ENCODE assay signal across 17 mouse cellular contexts in the genomic region with DNA sequence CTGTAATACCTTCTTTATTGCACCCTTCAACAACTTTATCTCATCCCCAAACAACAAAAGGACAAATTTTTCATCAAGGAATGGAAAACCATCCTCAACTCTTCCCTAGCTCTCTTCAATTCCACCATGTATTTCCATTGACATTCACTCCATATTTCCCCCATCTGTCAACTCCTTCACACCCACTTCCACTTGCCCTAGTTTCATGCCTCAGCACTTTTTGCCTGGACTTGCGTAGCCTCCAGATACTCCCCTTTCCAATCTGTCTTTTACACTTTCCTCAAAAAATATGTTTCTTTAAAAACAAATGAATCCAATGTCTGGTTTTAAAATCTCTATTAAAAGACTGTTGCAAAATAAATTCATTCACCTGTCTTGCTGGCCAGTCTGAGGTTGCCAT.
"Had no signal": no experiment of that assay in that cellular context is flagged by ENCODE, and none has a peak within 500 bp of the region (broad histone marks: within the 10 kb centered on the region; RNA-seq: fewer than 3 reads in every experiment).

No protein-coding gene starts in this region.

- ATAC-seq: liver, embryonic 12.5 days; liver, postnatal 0 days; lung, postnatal 0 days; midbrain, embryonic 13.5 days; midbrain, embryonic 15.5 days; midbrain, embryonic 16.5 days had no signal

- DNase-seq: left cerebral cortex, postnatal 4 days; liver; liver, embryonic 13.5 days; liver, postnatal 0 days; lung, adult 18-20 months; lung, adult 2 months; lung, embryonic 14.5 days; lung, postnatal 10 days; lung, postnatal 14 days; lung, postnatal 36 days; lung, postnatal 4 days; midbrain, embryonic 14.5 days had no signal
